Mouse (Mus musculus): ENCODE data around the gene Srsf4.

- TF ChIP-seq CTCF (IDR thresholded peaks at IDR 0.05) (no peak), POLR2A (IDR thresholded peaks at IDR 0.05; ENCODE audit: insufficient read depth, low read depth, low read length) (no peak)
Observed at GRCm38 (mm10) chr4:131861341-131861739, 12.1 kb upstream of the Srsf4 start.
